Mouse (Mus musculus) kidney, postnatal 10 days (tissue): ENCODE data around the gene Dexi.

Source experiments
- DNase-seq: peaks from one replicate; pipeline ENCODE4 v3.0.0; 2021; ENCODE audit warnings: mixed read lengths

The Dexi gene

DNA sequence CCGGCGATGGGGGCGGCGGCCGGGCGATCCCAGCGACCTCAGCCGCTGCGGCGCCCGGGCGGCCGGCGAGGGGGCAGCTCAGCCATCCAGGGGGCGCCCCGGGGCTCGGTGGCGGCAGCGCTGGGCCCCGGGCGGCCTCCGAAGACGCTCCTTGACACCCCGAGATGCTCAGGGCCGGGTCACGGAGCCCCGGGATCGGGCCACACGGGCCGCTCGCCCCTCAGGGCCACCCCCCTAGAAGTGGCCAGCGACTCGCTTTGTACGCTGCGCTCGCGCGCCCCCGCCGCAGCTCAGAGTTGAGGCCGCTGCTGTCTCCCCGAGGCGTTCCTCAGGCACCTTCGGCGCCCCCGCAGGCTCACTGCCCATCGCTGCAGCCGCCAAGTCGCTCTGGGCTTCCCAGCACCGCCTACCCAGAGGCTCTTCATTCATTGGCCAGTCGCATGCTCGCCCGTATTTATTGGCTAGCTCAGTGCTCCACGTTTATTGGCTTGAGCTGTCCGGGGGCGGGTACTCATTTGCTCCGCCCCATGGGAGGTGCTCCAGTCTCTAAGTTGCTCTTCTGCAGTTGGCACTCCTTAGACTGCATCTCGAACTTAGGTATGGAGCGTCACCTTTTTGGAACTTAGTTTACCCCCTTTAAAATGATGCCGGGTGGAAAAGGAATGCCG, at the start of gene Dexi:
Gene Dexi (minus strand): TSS at position 357 of the 668 bp plus-strand sequence.
- DNase-seq: peak; percentile 96

DNA sequence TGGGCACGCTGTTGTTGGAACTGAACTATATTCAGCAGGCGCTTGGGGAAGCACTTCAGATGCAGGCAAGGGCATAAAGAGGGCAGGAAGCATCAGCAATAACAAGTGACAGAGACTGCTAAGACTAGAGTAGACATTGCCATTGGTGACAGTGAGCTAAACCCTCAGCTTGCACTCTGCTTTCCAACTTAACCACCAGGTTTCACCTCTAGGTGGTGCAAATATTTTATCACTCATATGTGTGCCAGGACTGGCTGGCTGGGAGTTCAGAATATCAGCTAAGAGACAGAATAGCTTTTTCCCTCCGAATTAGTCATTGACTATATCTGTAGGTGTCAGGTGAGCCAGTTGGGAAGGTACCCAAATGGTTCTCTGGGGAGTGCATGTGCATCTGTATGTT, 43.7 kb upstream of the Dexi start:
- no peak for DNase-seq

DNA sequence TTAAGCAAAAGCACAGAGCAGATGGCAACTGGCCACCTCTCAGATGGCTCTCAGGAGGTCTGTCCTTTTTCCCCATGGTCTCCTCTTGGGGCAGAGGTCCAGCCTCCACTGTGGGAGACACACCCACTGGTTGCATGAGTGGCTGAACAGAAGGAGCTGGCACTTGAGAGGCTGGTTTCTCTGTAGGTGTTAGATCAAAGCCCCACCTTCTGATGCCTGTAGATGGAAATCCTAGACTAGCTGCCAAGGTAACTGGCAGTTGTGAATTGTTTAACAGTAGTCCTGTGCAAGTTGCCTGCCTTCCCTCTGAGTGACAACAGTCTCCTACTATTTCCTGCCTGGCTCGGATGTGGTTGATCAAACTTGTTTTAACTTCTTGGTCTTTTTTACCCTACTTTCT, 42.3 kb upstream of the Dexi start:
- DNase-seq: peak; percentile 14

DNA sequence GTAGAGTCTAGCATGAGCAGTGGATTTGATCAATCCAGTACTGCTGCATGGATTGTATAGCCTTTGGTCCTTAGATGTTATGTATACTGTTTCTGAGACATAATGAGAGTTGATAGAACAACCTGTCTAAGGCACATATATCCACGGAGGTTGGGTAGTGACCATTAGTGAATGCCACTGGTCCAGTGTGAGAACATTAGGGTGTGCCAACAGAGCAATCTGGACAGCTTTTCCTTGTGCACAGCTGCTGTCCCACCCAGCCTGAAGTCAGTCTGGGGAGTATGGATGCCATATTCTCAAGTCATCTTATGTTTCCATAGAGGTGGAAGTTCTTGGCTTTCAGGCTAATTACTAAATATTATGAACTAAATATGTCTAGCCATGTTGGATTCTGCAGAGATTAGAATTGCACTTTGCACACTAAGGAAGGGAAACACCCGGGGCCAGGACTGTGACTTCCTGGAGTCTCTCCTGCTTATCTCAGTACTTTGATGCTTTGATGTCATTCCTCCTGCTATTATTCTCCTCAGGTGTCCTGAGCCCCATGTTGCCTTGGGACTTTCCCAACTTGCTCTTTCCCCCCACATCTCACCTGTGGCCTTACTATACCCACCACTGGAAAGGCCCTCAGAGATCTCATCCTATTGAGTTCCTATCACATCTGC, 38.5 kb upstream of the Dexi start:
- no peak for DNase-seq

DNA sequence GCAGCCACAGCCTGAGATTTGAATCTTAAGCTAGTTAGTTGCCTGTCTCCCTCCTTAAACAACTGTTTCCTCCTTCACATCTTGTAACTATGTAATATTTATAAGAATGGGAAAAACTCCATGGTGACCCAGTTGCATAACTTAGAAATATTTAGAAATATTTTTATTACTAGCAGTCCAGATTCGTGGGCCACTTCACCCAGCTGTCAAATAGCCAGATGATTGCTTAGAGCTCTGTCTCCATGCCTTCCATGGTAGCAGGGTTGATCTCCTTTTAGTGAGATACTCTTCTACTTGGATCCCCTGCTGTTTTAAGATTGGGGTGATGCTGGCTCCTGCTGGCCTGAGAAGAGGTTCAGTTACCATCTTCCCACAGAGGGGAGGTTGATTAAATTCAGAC, 35.5 kb upstream of the Dexi start:
- no peak for DNase-seq

DNA sequence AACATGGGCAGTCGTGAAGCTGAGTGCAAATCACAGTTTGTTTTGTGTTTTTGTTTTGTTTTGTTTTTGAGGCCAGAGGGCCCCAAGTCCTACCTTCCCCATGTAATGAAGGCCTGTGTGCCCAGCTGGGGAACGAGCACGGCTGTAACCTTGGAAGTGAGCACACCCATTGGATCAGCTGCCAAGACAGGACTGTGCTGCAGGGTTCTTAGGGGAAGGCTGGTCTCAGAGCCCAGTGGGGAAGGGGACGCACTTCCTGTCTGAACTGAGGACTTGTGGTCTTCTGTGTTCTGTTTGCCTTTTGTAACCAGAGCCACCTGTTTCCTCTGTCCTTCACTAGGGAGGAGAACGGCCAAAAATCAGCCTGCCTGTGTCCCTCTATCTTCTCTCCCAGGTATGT, 34.7 kb upstream of the Dexi start:
- no peak for DNase-seq

DNA sequence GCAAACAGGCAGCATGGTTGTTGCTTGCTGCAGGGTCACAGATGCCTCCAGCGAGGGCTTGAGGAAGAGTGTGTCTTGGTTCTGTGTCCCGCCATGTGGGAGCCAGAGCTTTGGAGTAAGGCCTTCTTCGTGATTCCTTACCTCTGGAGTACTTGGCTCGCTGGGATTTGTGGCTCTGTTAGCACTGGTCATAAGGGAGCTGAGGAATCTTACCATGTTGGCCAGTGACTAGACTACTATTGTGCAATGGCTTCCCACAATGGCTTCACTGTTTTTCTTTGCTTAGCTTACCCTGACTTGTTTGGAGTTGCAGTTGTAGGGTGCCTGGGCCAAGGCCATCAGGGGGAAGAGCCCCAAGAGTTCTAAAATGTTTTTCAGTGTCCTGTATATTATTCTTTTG, 33.1 kb upstream of the Dexi start:
- DNase-seq: no peak

DNA sequence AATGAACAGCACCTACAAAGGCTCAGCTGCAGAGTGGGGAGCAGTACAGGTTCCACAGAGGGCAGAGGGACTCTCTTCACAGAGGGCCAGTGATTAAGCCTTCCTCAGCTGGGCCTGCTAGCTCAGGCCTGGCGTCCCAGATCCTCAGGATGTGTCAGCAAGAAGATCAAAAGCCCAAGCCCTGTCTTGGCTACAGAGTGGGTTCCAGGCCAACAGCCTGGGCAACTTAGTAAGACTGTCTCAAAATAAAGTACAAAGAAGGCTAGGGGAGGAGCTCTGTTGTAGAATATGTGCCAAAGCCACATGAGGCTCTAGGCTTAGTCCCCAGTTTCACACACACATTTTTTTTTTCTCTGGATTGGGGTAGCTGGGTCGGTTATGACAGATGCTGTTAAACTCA, 32.1 kb upstream of the Dexi start:
- DNase-seq: no peak

DNA sequence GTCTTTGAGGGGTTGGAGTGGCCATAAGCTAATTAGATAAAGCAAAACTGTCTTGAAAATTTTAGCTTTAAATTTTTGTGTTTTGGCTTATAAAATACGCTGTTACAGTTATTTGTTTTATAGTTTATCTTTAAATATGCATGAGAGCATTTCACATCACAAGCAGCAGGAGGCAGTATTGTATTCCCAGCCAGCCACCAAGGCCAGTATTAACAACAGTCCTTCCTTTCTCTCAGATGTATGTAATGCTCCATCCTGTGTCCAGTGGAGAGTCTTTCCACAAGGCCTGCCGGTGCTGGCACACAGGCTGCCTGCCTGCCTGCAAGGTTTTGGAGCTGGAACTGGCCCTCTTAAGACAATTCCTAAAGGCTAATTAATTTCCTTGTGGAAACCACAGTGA, 29.0 kb upstream of the Dexi start:
- DNase-seq: peak; percentile 17

DNA sequence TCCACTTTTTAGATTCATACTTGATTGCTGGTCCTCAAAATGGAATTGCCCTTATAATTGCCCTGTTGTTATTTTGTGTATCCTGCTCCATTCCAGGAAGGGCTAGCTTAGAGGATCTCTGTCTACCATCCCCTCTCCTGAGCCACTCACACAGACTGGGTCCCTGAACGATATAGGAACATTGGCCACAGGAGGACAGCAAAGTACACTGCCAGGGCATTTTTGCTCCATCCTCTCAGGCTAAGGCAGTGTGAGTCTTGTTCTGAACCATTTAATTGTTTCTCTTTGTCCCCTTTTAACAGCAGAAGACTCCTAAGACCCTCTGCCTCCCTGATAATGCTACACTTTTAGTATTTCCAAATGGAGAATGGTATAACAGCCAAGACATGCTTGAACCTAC, 27.9 kb upstream of the Dexi start:
- DNase-seq: peak; percentile 82

DNA sequence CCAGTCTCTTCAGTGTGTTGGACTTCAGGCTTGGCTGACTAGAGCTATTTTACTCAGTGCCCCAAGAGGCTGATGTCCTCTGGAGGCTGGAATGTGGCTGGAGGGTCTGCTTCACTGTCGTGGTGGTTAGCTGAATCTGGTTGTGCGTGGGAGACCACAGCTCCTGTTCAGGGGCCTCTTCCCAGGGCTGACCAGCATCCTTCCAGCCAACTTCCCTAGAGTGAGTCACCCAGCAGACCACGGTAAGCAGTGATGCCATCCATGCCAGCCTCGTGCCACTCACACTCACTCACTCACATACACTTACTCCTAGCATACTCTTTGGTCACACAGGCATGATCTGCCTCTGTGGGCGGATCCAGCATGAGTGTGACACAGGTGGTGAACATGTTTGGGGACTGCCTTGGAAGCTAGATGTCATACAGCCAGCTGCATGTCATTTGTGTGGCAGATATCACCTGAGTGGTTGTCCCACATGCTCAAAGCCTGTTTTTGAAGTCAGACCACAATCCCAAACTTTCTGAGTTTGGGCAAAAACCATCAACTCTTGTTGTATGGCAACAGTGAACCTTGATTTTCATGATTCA, 27.0 kb upstream of the Dexi start:
- no peak for DNase-seq

DNA sequence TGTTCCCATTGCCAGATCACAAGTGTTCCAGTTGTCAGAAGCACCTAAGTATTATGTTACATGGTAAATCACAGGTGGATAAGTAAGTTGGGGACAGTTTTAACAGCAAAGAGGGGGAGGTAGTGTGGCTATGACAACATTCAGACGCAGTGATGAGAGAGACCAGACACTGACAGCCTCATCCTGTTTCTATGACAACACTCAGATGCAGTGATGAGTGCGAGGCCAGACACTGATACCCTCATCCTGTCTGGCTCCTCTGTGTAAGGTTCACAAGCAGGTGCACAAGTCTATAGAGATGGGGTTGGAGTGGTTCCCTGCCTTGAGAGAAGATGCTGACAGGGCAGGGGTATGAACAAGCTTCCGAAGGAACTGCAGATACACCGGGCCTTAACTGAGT, 24.3 kb upstream of the Dexi start:
- DNase-seq: no peak

DNA sequence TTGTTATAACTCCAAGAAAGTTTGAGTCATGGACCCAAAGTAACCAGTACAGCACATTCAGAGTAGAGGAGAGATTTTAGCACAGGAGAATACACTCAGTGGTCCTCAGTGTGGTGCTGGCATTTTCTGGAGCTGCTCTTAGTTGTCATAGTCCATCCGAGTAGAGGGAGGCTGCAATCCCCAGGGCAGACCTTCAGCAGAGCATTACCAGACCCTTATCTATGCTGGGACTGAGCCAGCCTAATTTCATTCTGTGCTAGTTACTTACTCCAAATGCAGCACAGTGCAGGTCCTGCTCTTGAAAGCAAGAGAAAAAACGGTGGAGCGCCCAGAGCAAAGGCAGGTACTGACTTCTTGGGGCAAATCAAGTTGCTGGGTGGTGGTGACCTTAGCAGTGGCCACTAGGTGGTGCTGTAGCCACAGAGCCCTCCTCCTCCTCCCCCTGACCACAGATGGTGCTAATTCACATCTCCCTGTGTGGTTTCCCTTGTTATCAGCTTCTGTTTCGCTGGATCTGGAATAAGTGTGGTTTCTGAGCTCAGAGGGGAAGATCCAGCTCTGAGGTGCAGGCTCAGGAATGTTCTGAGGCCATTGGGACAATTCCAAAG, 22.5 kb upstream of the Dexi start:
- DNase-seq: peak; percentile 83

DNA sequence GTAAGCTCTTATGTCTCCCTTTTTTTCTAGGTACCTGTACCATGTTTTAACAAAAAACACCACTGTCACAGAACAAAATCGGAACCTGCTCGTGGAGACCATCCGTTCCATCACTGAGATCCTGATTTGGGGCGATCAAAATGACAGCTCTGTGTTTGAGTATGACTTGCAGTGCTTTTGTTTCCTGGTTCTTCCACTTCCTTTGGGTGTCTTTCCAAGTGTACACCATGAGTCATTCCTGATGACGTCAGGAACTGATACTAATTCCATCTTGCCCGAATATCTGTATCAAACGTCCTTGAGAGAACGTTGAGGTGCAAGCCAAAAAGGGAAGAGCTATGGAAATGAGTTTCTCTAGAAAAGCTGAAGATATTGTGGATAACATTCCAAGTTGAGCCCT, 17.1 kb upstream of the Dexi start:
- no peak for DNase-seq

DNA sequence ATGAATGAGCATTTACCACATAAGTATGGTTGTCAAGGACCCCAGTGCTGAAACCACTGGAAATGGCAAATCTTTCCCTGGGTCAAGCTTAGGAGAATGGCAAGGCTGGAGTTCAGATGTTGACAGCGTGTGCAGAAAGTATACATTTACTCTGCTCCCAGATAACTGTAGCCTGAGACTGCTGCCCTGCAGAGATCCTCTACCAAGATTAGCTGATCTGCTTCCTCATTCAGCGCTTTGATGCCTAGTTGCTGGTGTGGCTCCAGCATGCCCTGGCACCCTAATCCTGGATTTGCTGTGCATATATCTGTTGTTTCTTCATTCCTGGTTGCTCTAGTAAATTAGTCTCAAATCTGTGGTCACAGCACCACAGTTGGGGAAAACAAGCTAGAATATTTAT, 11.0 kb upstream of the Dexi start:
- no peak for DNase-seq

DNA sequence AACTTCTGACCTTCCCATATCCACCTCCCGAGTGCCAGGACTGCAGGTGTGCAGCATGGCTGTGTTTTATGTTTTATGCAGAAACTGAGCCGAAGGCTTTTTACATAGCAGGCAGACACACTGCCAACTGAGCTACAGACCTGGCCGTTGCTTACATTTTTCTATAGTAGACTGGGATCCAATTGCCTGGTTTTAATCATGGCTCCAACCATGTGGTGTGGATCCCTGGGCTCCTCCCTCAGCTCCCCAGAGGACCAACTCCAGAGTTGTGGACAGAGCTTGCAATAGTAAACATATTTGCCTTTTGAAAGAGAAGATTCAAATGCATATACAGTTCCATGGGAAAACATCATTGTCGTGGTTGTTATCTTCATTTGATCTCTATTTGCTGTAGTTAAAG, 8.7 kb upstream of the Dexi start:
- DNase-seq: no peak

DNA sequence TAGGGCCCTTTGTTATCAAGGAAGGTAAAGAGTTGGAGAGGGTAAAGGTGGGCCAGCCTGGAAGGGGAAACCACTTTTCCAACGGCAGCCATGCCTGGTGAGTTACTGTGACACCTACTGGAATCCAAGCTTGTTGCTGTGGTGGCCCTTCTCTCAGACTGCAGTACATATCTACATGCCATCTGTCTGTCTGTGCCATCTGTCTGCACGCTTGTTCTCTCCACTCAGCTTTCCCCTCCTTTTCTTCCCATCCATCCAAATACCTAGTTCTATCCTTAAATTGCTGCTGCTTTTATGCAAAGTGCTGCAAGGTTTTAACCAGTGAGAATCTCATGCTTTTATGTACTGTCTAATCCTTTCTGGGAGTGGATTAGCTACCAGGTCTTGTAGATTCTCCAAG, 6.7 kb upstream of the Dexi start:
- DNase-seq: no peak

DNA sequence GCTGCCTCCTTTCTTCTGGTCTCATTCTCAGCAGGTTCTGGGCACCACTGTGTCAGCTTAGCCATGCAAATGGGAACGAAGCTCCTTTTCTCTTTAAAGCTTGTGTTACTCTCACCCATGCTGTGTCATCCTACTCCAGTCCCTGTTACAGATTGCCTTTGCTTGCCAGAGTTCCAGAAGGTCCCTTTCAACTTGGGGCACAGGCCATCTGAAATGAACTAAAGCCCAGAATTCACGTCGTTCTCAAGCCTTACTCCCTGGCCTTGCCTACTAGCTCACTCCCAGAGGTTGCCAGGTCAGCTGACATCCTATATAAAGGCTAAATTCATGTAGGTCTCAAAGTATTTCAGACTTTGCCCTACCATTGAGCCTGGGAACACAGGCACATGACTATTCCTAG, 6.1 kb upstream of the Dexi start:
- no peak for DNase-seq

DNA sequence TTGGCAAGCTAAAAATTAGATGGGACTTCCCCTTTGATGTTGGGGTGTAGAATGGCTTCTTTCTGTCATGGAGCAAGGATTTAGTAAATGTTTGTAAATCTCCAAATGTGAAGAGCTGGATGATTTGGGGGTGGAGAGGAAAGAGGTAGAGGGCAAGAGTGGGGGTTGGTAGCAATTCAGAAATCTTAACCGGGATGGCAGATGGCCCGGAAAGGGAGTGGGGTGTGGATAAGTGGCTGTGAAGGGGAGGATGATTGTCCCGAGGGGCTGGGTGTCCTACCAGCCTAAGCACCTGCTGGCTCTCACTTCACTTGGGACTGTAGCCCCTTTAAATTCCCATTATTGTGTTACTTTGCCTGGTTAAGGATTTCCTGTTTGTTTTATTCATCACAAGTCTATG, 4.0 kb upstream of the Dexi start:
- no peak for DNase-seq

DNA sequence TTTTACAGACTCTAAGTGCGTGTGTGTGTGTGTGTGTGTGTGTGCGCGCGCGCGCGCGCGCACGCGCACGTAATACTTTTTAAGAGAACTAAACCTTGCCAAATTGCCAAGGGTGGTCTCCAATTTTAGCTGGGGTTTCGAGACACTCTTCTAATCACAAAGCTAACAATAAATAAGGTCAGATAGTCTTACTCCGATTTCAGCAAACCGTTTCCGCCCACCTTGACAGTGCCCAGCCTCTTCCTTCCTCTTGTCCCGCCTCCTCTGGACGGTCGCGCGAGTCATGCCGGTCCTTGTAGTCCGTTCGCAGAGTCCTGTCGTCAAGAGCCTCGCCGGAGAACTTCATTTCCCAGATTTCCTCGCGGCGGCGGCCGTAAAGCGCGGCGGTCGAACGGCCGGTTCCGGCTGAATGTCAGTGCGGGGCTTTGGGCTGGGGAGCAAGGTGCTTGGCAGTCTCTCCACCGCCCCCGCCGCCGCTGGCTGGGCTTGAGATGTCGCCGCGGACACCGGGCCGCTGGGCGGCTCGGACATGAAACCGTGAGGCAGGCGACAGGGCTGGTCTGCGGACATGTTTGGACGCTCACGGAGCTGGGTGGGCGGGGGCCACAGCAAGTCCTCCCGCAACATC, 2.3 kb upstream of the Dexi start, which contains the start of gene Clec16a:
Gene Clec16a (plus strand): TSS at position 345 of the 628 bp plus-strand sequence.
- peak; percentile 97 for DNase-seq

DNA sequence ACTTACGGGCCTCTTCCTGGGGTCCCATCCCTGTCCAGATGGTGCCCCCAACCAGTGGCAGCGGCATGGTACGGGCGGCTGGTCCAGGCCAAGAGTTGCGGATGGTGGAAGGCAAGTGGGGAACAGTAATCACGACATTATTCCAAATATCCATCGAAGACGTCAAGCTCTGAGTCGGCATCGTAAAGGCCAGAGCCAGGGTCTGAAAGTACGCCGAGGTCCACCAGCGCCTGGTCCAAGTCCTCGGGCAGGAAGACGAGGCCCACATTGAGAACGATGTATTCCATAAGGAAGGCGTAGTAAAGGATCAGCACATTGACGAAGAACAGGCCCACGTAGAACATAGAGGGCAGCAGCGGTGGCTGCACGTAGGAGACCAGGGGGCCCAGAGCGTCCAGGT, 588 bp downstream of the Dexi start:
- no peak for DNase-seq

DNA sequence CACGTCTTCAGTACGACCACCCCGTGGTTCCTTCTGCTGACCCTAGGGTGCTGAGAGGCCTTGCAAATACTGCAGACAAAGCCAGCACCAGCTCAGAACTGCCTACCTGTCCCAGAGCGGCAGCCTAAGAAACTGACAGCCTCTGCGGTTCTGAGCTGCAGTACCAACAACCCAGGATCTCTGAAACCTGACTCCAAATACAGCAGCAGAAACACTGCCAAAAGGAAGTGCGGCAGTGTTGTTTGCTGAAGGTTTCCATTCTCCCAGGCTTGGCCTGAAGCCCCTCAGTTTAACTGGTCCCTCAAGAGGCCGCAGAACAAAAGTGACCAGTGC, 1.3 kb downstream of the Dexi start:
- peak; percentile 36 for DNase-seq

DNA sequence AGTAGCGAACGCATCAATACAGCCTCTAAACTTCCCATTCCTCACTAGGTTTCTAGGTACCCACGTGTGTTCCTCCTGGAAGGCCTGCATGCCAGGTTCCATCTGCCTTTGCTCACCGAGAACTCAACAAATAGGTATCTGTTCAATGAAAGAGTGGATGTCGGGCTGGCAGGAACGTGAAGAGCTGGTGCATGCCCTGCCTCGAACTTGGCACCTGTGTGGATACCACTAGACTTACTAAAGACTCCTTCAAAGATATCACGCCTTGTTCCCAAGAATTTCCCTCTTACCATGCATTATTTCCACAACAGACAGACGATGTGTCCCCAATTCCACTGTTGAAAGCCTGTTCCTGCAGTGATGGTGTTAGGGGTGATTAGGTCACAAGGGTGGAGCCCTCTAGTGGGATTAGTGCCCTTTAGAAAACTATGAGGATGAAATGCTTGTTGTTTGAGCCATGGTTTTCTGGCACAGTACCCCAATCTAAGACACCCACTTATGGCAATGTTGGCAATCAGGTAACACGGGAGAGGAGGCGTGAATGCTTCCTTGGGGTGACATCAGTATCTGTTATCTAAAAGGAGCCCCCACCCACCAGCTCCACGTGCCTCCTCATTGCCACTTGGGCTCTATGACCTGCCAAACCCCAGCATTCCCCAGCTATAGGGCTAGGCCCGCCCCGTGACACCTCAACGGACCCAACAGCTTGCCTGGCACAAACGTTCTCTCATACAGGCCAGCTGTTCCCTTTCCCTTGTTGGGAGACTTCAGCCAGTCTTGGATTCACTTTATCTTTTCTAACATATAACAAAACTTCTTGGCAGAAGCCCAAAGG, 1.9 kb downstream of the Dexi start:
- DNase-seq: no peak
